Mouse (Mus musculus) stomach, postnatal 0 days (tissue): Measurements from ENCODE around the gene Tcp1. TPM values are rescaled to one million over a fixed set of nuclear protein-coding genes. Genes with fewer than 3 reads are reported as not detected.
"Not testable (repeated sequence)": the region's sequence is repeated elsewhere in the genome, so short reads cannot be mapped to it uniquely, and the experiment has no call there.

Experiments
- ATAC-seq: fragments of 200-750 bp; cut with Nextera tagmentation; 2 replicates; pipeline ENCODE4 v1.8.0; 2017; ENCODE audit not compliant: low FRiP score, low TSS enrichment
- DNase-seq: peaks from one replicate; pipeline ENCODE4 v3.0.0-alpha.2; 2016; ENCODE audit warnings: low spot score
- H3K27ac ChIP-seq: fragments of 300-500 bp; sonication (generic); replicated peaks from 2 replicates; pipeline ENCODE4 v1.5.1; 2014; ENCODE audit warnings: mild to moderate bottlenecking, control low read depth
- H3K27me3 ChIP-seq: fragments of 300-500 bp; sonication (generic); 2 replicates; pipeline ENCODE4 v1.6.1; 2014; ENCODE audit warnings: low read length; ENCODE audit not compliant: control insufficient read depth, insufficient read depth
- H3K36me3 ChIP-seq: fragments of 300-500 bp; sonication (generic); 2 replicates; pipeline ENCODE4 v1.6.1; 2014; ENCODE audit warnings: low read length, mixed read lengths; ENCODE audit not compliant: control insufficient read depth, insufficient read depth
- H3K4me1 ChIP-seq: fragments of 300-500 bp; sonication (generic); replicated peaks from 2 replicates; pipeline ENCODE4 v1.6.1; 2014; ENCODE audit warnings: antibody characterized with exemption; ENCODE audit not compliant: control insufficient read depth, insufficient read depth
- H3K4me2 ChIP-seq: fragments of 300-500 bp; sonication (generic); replicated peaks from 2 replicates; pipeline ENCODE4 v1.6.1; 2014; ENCODE audit warnings: low read depth, mild to moderate bottlenecking, control low read depth, moderate library complexity
- H3K4me3 ChIP-seq: fragments of 300-500 bp; sonication (generic); 2 replicates; pipeline ENCODE4 v1.5.1; 2014; ENCODE audit warnings: low read depth, low read length, control low read depth
- H3K9ac ChIP-seq: fragments of 300-500 bp; sonication (generic); 2 replicates; pipeline ENCODE4 v1.6.1; 2014; ENCODE audit warnings: mild to moderate bottlenecking, low read length, control low read depth, mixed read lengths
- H3K9me3 ChIP-seq: fragments of 300-500 bp; sonication (generic); 2 replicates; pipeline ENCODE4 v1.6.1; 2016; ENCODE audit warnings: low read length; ENCODE audit not compliant: control insufficient read depth
- CTCF ChIP-seq: IDR thresholded peaks from 2 replicates; pipeline ENCODE4 v1.5.1; 2016; ENCODE audit warnings: antibody characterized with exemption, low read depth, mild to moderate bottlenecking, moderate library complexity
- EP300 ChIP-seq: optimal IDR thresholded peaks from 2 replicates; pipeline ENCODE3; 2016; ENCODE audit warnings: antibody characterized with exemption
- WGBS: fragments of 180-500 bp; shearing (Covaris S2); extraction: QIAGEN DNeasy Blood & Tissue Kit; methylation state at CpG from one replicate; pipeline ENCODE4 v1.1.7; 2014; 5-methylcytosine and 5-hydroxymethylcytosine counted together
- polyA plus RNA-seq: library from polyadenylated mRNA; unstranded; fragments of >200 nt; fragmentation: Nextera tagmentation; extraction: Ambion mirVana; gene quantifications from 2 replicates; pipeline ENCODE4 v1.2.1, GENCODE M21; 2015

The Tcp1 gene
- polyA plus RNA-seq, 1 experiment from 2014 or later: 240 TPM

DNA sequence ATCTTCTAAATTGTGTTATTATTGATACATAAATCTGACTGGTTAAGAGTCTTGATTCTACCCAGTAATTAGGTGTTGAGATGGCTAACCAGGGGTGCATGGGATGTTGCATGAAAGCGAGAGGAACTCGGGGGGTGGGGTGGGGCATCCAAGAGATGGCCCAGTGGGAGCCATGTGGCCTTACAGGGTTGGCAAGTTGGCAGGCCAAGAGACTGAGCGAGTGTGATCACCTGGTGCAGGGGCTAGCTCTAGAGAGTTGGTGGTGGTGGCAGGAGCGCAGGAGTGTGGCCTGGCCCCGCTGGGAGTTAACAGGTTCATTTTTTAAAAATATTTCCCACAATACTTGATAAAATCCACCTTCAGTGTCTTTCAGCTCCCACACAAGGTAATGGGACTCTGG, 17.8 kb upstream of the Tcp1 start:
- H3K9ac ChIP-seq: no peak overlapping the region
- ATAC-seq (no peak), DNase-seq (no peak)
- no peaks in the 10 kb centered on the region for H3K9me3 ChIP-seq
- 95% methylated on average over 5 of the region's 5 CpGs for WGBS
- H3K27me3 ChIP-seq: no peaks in the 10 kb centered on the region
- no peak overlapping the region for H3K4me2 ChIP-seq
- no peaks in the 10 kb centered on the region for H3K36me3 ChIP-seq
- H3K4me1 ChIP-seq: no peaks in the 10 kb centered on the region
- no peak overlapping the region for H3K4me3 ChIP-seq
- TF ChIP-seq EP300 (no peak), CTCF (no peak)
- no peak overlapping the region for H3K27ac ChIP-seq

DNA sequence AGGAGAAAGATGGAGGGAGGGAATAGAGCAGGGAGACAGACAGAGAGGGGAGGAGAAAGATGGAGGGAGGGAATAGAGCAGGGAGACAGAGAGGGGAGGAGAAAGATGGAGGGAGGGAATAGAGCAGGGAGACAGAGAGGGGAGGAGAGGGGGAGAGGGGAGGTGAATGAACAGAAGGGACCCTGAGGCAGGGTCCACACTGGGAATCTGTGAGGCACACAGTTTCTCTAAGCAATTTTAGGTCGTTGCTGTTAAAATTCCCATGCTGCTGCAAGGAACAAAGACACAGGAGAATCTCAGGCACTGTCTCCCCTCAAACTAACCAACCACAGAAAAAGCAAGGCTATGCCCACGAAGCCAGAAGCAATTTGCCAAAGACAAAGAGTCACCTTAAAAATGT, 16.9 kb upstream of the Tcp1 start:
- ATAC-seq, H3K9ac ChIP-seq, H3K9me3 ChIP-seq, H3K27ac ChIP-seq, H3K36me3 ChIP-seq, DNase-seq, H3K27me3 ChIP-seq, H3K4me1 ChIP-seq, H3K4me3 ChIP-seq, H3K4me2 ChIP-seq: not testable (repeated sequence)
- 37% methylated on average over 2 of the region's 2 CpGs for WGBS

DNA sequence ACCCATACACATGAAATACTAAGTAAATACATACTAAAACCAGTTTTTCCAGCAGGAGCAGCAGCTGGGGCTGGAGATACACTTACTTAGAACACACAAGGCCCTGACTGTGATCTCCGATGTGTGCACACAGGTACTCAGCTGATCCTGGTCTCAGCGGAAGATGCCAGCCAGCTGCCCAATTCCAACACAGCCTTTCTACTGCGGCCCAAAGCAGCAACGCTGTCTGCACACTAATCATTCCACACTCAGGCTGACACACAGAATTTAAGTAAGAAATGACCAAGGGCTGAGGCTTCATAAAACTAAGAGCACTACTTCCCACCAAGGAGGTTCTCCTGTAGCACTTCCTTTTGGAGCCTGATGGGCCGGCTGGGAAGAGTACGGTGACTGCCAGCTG, 13.2 kb upstream of the Tcp1 start:
- Histone ChIP-seq H3K4me3 (no peak overlapping the region), H3K4me1 (no peaks in the 10 kb centered on the region)

DNA sequence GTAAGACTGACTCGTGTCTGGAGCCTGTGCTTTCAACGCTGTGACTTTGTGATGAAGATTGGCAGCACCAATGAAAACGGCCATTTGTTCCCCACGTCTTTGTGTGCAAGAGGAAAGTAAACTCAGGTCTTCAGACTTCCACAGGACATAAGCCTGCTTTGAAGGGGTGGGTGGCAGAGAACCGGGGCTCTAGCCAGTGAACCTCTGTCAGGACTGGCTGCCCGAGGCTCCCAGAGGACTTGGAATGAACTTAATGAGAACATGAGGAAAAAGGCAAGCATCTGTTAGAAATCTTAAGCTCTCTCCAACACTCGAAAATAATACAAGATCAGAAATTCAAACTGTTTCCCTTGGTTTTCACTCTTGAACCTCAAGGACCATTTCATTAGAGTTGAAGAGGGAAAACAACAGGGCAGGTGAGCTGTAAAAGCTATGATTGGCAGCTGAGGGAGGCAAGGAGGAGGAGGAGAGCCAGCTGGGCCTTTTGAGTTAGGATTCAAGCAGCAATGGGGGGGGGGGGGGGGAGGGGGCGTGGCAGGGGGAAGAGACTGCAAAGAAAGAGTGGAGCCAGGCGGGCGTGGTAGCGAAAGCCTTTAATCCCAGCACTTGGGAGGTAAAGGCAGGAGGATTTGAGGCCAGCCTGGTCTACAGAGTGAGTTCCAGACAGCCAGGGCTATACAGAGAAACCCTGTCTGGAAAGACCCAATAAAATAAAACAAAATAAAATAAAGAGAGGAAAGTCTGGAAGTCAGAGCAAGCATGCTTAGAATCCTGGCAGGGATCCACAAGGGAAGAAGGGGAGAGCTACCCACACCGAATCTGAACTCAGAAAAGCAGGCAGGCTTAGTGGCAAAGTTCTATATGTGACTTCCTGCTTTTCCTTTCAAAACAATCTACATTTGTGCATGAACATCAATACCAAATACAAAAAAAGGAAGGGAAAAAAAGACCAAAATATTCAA, 11.8 kb upstream of the Tcp1 start:
- no peak overlapping the region for H3K27ac ChIP-seq

More for the DNA sequence above, 13.2 kb upstream of the Tcp1 start:
- no peak overlapping the region for H3K4me2 ChIP-seq
- WGBS: 86% methylated on average over 6 of the region's 6 CpGs
- DNase-seq (no peak), ATAC-seq (no peak)
- no peaks in the 10 kb centered on the region for H3K27me3 ChIP-seq
- H3K9ac ChIP-seq: no peak overlapping the region
- no peaks in the 10 kb centered on the region; the same call in 1 of the 2 replicates for H3K36me3 ChIP-seq
- no peak overlapping the region for H3K27ac ChIP-seq
- H3K9me3 ChIP-seq: no peaks in the 10 kb centered on the region
- TF ChIP-seq CTCF (no peak), EP300 (no peak)

DNA sequence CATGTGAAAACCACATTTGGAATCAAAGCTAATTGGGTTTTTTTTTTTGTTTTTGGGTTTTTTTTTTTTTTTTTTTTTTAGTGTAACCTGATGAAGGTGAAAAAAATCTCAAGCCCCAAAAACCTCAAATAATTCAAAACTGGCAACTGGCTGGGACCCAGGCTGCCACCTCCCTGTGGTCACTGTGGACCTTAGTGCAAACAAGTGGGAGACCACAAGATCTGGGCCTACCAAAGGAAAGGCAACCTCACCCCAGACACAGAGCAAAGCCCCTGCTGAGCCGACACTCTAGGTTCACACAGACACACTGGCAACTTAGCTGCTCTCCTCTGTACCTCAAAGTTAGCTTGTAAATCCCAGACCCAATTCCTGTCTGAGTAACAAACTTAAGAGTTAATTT, 11.2 kb upstream of the Tcp1 start:
- H3K9ac ChIP-seq: no peak overlapping the region
- no peak overlapping the region for H3K4me2 ChIP-seq
- 65% methylated on average over 1 of the region's 1 CpGs for WGBS
- no peak overlapping the region for H3K27ac ChIP-seq
- DNase-seq (no peak), ATAC-seq (no peak)
- H3K4me3 ChIP-seq: no peak overlapping the region
- no peak for TF ChIP-seq EP300
- no peak for TF ChIP-seq CTCF
- no peaks in the 10 kb centered on the region for H3K4me1 ChIP-seq
- H3K9me3 ChIP-seq: no peaks in the 10 kb centered on the region
- no peaks in the 10 kb centered on the region for H3K27me3 ChIP-seq
- no peaks in the 10 kb centered on the region; the same call in 1 of the 2 replicates for H3K36me3 ChIP-seq

More for the DNA sequence above, 11.8 kb upstream of the Tcp1 start:
- Histone ChIP-seq H3K9me3 (no peaks in the 10 kb centered on the region), H3K9ac (no peak overlapping the region), H3K4me2 (no peak overlapping the region), H3K4me3 (no peak overlapping the region), H3K4me1 (no peaks in the 10 kb centered on the region), H3K27me3 (no peaks in the 10 kb centered on the region), H3K36me3 (no peaks in the 10 kb centered on the region; the same call in 1 of the 2 replicates)
- whole genome bisulfite sequencing: 40% methylated on average over 11 of the region's 12 CpGs
- ATAC-seq (no peak), DNase-seq (no peak)
- TF ChIP-seq EP300 (no peak), CTCF (no peak)

DNA sequence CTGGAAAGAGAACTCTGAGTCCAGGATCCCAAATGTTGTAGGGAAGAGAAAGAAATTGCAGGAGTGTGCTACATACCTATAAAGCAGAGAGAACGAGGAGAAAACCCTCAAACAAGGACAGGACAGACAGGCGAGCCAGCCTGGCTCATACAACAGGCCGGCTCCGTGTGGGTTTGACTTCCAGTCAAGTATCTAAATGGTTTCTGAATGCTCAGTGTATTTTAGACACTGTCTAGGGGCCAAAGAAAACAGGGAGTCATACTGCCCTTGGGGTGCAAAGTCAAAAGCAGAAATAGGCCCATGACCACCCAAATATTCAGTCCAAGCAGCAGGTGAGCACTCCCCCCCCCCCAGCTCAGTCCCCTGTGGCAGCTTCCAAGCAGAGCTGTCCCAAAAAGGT, 9.7 kb upstream of the Tcp1 start:
- WGBS: 87% methylated on average over 4 of the region's 4 CpGs

More for the DNA sequence above, 9.7 kb upstream of the Tcp1 start:
- DNase-seq: no peak
- H3K4me1 ChIP-seq: no peaks in the 10 kb centered on the region
- no peak overlapping the region for H3K27ac ChIP-seq
- no peak for ATAC-seq
- H3K27me3 ChIP-seq: no peaks in the 10 kb centered on the region
- H3K9ac ChIP-seq: no peak overlapping the region
- H3K36me3 ChIP-seq: no peaks in the 10 kb centered on the region; the same call in 1 of the 2 replicates
- H3K4me2 ChIP-seq: no peak overlapping the region
- no peak overlapping the region for H3K4me3 ChIP-seq
- no peaks in the 10 kb centered on the region for H3K9me3 ChIP-seq
- TF ChIP-seq EP300 (no peak), CTCF (no peak)
